Mouse (Mus musculus) right cerebral cortex, postnatal 25 days (tissue): ENCODE results near the gene Prdm8.

ENCODE experiments used
- DNase-seq: peaks from one replicate; pipeline ENCODE4 v3.0.0; 2022

Gene Prdm8

GRCm38 (mm10) chr5:98167180-98167824, at the start of gene Prdm8:
TSS of gene Prdm8 (plus strand) at chr5:98167198.
- peak; percentile 79 for DNase-seq

DNA sequence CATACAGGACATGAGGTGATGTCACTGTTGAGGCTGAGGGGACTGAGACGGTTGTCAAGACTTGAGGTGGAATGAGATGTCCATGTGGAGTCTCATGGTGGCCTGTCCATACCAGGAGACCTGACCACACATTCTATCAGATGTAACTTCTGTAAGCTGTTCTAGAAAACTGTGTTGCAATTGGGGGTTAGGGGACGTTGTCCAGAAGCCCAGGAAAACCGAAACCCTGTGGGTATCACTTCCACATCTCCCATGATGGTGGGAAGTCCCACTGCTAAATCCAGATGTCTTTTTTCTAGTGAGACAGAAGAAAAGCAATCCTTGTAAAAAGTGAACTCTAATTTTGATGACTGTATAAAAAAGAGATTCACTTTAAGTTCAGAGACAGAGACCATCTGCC, 39.9 kb upstream of the Prdm8 start:
- DNase-seq = no peak

DNA sequence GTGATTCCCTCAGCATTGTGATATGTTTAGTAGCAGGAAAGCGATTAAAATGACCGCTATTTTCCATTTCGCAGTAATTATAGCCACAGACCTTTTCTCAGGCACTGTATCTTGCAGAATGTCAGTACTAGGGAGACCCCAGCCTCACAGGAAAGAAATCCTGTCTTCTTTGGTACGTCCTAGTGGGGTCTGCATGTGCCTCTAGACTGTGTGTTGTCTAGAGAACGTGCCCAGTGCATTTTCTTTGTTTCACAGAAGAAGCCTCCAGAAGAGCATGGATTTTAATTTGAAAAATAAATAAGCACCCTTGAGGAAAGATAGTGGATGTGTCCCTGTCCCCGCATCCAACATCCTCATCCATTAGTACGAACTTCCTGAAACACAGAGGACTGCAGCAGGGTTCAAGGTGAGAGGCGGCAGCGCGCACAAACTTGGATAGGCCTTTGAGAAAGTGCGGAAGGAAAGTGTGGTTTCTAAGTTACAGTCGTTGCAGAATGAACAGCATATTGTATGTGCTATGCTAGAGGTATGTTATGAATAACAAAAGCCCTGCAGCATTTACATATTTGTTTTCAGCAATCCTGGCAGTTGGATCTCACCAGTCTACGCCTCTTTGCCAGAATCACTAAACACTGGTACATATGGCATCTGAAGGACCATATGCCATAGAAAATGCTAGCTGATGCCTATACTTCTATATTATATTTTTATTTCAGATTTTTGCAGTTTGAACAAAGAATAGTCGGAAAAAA, 28.3 kb upstream of the Prdm8 start:
- peak; percentile 3 for DNase-seq

- DNase-seq = no peak
Measured at GRCm38 (mm10) chr5:98139297-98139660, 27.7 kb upstream of the Prdm8 start.

- DNase-seq = no peak
Measured at GRCm38 (mm10) chr5:98146895-98147294, 20.1 kb upstream of the Prdm8 start.

DNA sequence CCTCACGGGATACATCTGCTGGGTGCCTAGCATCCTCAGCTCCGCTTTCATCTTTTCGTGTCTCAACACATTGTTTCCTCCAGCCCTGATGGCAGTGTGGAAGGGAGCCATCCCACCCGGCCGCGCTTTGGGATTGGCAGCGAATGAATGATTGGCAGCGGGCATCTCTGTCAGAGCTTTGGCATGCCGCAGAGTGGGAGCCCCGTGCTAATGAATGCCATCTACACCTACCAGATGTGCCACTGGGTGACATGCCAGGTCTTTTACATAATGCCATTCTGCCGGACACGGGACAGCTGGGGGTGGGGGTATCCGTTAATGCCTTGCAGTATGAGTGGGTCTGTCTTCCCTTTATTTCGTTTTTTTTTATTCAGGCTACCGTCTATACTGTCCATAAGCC, 882 bp upstream of the Prdm8 start:
- DNase-seq = no peak

- no peak for DNase-seq
Measured at GRCm38 (mm10) chr5:98168356-98169285, 1.6 kb downstream of the Prdm8 start.

- no peak for DNase-seq
Measured at GRCm38 (mm10) chr5:98169376-98170351, 2.7 kb downstream of the Prdm8 start.

- DNase-seq = no peak
Measured at GRCm38 (mm10) chr5:98171651-98172230, 4.7 kb downstream of the Prdm8 start.

GRCm38 (mm10) chr5:98172502-98173181, 5.6 kb downstream of the Prdm8 start:
- DNase-seq = no peak

GRCm38 (mm10) chr5:98173694-98174093, 6.7 kb downstream of the Prdm8 start:
- DNase-seq = no peak

DNA sequence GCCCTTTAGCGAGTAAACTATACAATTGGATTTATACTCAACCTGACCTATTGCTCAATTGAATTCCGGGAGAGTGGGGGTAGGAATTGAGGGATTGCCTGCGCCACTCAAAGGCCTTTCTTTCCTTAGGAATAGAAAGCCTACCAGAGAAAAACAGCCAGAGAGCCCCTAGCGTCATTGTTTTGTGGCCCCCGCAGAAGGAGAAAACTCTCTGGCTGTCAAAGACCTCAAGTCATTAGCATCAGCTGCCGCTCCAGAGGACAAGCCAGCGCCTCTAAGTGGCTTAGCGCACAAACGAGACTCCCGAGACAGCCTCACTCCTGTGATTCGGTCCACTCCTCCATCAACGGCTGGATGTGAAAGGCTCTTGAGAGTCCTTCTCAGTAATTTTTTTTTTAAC, 12.6 kb downstream of the Prdm8 start:
- DNase-seq = no peak

DNA sequence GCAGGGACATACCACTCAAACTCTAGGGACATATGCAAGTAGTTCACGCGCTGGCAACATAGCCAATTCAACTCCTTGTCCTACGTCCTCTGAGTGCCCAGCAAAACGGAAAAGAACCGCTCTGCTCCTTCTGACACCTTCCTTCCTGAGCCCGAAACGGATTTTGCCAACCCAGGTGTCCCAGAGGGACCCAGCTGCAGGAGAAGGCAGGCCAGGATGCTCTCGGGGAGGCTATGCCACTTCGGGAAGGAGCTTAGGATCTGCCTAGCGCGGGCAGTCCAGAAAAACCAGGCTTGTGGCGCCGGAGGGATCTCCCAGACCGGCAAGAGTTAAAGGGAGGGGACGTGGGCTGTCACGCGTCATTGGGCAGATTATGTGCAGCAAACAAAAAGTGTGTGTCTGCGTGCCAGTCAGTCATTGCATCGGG, 13.5 kb downstream of the Prdm8 start:
- DNase-seq = peak; percentile 70

- no peak for DNase-seq
Measured at GRCm38 (mm10) chr5:98180888-98181635, 14.1 kb downstream of the Prdm8 start.

- no peak for DNase-seq
Measured at GRCm38 (mm10) chr5:98181686-98182602, 14.9 kb downstream of the Prdm8 start.

DNA sequence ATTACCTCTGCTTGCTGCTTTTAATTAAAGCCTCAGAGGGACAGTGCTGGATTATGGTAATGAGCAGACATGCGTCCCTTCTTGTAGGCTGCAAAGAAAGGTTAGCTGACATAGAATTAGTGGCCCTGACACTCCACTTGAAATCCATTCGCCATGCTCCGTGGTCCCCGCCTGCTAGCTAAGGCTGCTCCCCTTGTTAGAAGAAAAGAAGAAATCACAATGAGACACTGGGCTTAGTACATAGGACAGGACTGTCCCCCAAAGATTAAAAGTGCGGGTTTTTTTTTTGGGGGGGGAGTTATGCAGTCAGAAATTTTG, 15.6 kb downstream of the Prdm8 start:
- no peak for DNase-seq

DNA sequence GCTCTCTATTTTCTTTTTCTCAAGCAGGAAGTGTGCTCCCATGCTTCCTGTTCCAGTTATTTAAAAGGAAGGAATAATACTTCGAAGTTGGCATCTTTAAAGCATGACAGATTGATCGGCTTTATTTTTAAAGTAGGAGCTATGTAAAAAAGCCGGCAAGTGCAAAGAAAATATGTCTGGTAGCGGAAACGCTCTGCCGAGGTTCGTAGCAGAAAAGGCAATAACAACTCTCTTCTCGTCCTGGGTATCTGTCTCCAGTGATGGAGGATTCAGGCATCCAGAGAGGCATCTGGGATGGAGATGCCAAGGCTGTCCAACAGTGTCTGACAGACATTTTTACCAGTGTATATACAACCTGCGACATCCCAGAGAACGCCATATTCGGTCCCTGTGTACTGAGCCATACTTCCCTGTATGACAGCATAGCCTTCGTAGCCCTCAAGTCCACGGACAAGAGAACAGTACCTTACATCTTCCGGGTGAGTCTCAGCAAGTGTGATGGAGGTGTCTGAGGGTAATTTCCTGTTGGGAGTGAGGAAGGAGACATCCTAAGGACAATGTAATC, 16.1 kb downstream of the Prdm8 start:
- DNase-seq = no peak

DNA sequence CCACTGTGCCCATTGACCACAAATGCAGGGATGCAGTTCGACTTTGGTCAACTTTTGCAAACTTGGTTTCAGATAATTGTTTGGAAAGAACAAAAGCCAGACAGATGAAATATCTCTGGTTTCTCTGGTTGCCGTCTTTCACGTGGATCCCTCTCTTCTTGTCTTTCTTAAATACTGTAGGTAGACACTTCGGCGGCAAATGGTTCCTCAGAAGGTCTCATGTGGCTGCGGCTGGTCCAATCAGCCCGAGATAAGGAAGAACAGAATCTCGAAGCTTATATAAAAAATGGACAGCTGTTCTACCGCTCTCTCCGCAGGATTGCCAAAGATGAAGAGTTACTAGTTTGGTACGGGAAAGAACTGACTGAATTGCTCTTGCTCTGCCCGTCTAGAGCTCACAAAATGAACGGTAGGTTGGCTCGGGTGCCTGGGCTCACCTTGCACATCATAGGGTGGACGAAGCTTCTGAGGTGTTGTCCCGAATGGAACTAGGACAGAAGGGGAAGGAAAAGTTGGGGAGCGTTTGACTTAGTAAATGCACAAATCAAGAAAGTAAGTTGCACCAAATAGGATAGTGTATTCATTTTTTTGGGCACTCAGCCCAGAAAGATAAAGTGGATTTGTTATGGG, 17.4 kb downstream of the Prdm8 start:
- DNase-seq = no peak
